Mouse (Mus musculus) cerebellum, adult 9-10 months (tissue): ENCODE measurements around the gene Pus7l.
A peak's percentile ranks its signal among the peaks of the same experiment; 100 is the strongest.

Experiments
- DNase-seq: peaks from one replicate; pipeline ENCODE4 v3.0.0; 2022

Pus7l gene

DNA sequence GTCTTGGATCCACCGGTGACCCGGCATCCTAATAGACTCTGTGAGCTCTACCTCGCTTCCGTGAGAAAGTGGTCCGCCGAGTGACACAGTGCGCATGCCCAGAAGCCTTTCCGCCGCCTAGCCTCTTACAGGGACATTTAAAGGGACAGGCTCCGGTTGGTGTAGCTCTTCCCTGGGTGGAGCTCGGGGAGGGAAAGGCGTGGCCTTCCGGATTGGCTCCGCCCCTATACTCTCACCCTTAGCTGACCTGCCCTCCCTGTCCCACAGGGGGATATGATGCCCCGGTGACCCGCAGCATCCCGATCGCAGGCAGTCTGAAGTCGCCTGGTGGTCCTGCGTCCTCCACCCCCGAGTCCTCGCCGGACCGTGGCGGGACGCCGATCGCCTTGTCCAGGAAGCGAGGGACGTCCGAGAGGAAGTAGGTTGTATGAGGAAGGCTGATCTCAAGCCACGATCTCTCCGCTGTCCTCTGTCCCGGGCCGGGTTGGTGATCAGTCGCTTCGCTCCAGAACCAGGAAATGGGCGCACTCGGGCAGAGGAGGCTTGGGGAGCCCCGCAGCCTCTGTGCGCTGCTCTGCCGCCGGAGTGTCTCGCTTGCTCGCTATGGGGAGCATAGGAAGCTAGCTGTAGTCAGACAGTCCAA, at the start of gene Pus7l, which contains the start of gene Irak4:
Gene Pus7l (minus strand): TSS at position 139 of the 643 bp plus-strand sequence.
Gene Irak4 (plus strand): TSS at position 235 of the 643 bp plus-strand sequence.
- peak; percentile 95 for DNase-seq

- DNase-seq, result no peak
Observed at GRCm38 (mm10) chr15:94591356-94591755, 48.0 kb upstream of the Pus7l start.

DNA sequence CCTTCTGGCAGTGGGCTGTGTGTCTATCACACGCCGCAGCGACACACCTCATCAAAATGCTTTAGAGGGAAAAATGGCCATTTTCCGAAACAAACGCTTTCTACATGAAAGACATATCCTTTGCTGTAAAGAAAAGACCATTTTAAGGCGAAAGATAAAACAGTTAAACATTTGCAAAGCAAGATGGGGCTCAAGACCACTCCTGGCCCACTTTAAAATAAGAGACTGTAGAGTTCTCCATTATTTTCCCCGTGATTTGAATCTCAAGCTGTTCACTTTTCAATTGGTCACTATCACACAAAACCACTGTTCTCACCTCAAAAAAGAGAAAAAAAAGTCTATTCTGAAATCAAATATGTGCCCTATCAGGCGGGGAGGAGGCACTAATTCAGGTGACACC, 46.7 kb upstream of the Pus7l start:
- DNase-seq, result no peak

DNA sequence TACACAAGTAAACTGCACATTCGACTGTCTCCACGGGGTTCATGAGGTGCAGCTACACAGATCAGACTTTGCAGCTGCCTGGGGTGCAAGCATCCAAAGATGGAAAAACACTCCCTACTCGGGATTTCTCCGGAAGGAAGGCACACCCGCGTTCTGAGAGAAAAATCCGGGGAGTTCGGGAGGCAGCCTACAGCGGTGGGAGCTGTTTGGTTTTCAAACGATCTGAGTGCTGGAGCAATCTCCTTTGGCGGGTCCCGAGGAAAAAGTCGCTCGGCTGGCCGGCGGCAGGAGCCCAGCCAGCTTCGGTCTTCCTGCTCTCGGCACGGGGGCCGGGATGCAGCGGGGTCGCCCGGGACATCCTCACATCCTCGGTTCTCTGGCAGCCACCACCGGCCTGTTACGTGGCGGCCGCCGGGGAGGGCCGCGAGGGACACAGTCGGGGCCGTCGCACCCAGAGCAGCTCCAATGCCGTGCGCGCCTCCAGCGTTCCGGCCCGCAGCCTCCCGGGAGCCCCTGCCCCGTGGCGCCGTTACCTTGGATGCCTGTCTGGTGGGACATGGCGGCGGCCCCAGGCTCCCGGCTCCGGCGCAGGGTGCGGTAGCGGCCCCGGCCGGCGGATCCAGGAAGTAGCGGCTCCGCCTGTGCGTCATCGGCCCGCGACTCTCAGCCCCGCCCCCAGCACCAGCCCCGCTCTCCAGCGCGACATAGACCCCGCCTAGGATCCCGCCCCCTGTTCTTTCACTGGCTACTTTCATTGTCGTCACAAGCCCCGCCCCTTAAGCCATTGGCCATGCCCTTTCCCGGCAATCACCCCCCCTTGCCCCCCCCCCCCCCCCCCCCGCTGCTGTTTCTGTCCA, 46.1 kb upstream of the Pus7l start, which contains the start of gene Twf1:
Gene Twf1 (minus strand): TSS at position 671 of the 857 bp plus-strand sequence.
- peak; percentile 98 for DNase-seq

DNA sequence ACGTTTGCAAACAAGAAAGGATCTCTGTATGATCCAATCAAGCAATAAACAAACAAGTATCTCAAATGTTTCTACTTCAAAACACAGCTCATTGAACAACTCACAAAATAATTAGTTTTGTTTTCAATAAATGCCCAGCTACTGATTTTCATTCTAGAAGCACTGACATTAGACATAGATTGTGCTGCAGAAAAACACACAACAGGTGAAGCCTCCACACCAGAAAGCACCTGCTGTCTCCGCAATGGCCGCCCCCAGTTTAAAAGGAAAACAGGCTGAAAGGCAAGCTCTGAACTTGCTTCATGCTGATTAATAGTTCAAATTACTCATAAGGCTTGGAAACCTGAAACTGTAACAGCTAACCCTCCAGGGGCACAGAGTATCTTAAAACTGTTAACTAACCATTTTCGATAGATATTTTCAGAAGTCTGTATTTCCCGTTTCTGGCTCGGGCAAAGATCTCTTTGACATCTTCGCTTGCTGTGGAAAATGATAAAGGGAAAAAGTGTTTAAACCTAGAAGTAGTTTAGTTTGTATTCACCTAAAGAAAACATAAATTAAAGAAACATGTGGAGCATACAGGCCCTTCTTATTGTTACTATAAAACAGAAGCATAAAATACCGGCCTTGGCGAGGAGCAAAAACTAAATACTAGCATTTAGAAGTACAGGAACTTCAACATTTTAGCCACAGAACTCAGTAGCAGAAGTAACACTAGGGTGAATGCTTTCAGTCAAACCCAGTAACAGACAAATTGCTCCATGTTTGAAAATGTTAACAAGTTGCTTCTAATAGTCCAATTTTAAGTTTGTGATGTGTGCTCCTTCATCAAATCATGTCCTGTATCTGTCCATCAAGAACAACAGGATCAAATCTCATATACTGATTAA, 44.7 kb upstream of the Pus7l start:
- DNase-seq, result no peak

DNA sequence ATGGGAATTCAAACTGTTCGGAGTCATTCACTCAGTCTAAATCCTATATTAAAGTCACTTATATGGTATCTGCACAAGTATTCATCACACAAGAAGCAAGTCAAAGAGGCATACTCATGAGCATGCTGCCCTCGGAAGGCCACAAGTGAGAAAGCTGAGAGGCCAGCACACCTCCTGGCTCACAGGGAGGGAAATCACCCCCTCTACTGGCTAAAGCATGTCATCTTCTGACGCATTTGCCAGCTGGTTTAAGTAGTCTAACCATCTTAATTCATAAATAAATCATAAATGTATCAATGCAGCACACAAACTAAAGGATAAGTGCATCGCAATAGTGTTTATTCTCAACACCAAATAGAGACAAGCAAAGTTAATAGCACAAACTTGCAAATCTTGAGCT, 41.4 kb upstream of the Pus7l start:
- no peak for DNase-seq

- no peak for DNase-seq
Observed at GRCm38 (mm10) chr15:94583153-94583552, 39.8 kb upstream of the Pus7l start.

DNA sequence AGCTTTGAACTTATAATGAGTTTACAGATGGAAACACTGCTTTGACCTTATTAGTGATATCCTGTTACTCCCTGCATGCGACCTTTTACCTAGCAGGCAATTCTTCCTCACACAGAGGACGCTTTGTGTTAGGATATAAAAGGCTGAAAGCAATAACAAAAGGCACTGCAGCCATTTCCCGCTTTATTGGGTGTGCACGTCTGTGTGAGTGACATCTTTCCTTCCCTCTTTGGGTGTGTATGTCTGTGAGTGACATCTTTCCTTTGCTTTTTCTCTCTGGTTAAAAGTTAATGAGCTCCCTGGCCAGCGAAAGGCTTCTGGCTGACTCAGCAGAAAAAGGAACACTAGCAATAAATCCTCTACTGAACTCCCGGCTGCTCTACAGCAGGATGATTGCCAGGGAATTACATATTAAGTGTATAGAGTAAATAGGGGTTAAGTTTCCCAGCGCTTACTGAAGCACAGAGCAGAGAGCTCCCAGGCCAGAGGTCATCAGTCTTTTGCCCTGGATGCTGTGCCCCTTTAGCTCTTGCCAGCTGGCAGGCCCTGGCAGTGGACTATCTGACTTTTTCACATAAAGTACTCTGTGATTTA, 38.8 kb upstream of the Pus7l start:
- no peak for DNase-seq

DNA sequence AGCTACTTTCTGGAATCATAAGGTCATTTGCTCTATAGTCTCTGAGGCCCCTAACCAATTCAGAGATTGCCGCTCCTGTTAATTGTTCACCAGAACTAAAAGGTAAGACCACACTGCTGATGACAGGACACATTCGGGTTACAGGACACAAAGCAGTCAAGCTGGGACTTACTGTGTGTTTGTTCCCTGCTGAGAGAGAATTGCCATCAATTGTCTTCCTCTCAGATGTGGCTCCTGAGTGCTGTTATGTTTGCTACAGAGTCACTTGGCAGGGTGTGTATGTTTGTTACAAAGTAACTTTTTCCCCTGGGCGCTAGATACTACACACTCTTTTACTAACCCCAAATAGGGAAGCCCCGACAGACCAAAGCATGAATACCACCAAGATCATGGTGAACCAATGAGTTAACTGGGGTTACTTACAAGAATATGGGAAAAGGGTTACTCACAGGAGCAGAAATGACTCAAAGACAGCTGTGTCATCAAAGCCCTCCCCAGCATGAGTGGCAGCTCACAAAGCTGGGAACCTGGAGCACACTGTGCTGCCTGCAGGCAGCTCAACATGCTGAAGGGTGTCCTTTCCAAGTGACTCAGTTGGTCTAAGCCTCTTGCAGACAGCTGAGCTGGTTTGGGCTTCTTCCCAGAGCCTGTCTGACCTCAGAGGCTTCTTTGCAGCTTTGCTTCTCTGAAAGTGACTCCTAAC, 31.4 kb upstream of the Pus7l start:
- no peak for DNase-seq

- DNase-seq, result no peak
Observed at GRCm38 (mm10) chr15:94572746-94573145, 29.4 kb upstream of the Pus7l start.

DNA sequence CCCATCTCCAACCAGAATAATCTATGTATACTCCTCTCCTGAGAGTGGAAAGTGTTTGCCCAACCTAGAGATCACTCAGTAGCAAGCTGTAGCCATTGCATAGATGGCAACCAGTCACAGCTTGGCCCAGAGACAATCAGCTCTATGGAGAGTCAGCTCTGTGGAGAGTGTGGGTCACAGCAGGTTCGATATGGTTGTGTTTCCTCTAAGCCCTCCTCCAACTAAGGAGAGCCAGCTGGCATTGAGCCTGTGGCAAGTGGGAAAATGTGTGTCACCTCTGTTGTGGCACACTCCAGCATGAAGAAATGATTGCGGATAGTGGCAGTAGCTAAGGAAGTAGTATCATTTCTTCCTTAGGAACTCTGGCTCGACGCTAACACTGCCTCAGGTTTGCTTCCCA, 28.2 kb upstream of the Pus7l start:
- DNase-seq, result no peak

DNA sequence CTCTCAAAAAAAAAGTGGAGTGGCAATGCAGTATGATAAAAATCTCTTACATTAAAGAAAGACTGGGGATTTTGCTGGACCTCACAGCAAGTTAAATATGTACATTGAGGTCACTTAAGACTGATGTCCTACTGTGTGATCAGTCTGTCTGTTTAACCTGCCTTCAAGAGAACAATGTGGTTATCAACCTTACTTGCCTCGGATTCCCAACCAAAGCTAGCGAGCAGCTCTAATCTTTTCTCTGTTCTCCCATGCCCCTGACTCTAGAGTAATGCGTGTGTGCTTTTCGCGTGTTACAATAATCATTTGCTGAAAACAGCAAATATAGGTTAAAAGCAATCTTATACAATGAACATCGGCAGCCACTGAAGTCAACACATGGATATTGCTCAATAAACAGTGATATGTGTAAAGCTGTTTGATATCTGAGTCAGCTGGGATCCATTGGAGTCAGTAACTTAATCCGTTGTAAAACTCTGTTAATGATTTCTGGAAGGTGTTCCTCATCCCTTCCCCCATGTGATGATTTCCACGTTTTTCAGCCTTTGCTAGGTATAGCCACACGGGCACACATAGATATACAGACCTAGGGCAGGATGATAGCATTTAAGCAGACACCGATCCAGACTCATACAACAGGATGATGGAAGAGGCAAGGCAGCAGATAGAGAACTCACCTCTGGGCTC, 25.3 kb upstream of the Pus7l start:
- no peak for DNase-seq

DNA sequence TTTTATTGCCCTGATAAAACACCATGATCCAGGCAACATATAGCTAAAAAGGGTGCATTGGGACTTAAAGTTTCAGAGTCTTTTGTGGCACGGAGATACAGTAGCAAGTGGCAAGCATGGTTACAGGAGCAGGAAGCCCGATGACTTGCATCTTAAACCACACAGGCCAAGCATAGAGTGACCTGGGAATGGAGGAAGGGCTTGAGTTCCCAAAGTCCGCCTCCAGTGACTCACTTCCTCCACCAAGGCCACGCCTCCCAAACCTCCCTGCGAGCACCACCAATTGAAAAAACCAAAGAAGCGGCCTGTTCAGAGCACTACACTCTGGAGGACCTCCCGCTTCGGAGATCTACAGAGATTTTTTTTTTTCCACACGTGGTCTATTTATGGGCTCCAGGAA, 22.5 kb upstream of the Pus7l start:
- no peak for DNase-seq

GRCm38 (mm10) chr15:94564909-94565308, 21.6 kb upstream of the Pus7l start:
- DNase-seq, result no peak

DNA sequence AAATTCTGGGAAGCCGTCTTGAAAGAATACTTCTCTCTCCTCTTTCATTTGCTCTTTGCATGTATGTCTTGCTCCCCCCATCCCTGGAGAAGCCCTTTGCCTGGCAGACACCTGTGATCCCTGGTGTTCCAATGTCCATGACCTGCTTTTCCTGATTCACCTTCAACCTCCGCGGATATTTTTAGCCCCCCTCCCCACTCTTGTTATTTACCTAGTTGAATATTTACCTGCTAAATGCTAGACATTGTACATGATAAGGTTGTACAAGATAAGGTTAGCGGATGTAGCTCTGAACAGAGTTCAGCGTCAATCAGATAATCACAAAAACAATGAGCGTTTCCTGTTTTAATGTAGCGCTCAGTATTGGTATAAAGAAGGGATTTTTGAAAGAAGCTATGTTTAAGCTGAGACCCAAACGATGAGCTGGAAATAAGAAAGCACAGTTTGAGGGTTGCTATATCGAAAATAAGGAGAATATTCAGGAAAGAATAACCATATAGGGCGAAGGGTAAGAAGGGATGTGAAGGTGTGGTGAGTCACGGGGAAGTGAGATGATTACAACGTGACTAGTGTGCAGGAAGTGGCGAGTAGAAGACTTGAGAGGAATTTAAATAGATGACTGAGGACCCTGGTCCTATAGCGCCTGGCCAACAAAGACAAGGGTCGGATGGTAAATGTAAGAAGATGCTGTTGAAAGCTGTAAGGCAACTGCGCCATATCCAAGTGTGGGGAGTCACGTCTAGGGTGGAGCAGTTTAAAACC, 15.7 kb upstream of the Pus7l start:
- DNase-seq, result no peak

GRCm38 (mm10) chr15:94557442-94557841, 14.1 kb upstream of the Pus7l start:
- DNase-seq, result peak; percentile 85

DNA sequence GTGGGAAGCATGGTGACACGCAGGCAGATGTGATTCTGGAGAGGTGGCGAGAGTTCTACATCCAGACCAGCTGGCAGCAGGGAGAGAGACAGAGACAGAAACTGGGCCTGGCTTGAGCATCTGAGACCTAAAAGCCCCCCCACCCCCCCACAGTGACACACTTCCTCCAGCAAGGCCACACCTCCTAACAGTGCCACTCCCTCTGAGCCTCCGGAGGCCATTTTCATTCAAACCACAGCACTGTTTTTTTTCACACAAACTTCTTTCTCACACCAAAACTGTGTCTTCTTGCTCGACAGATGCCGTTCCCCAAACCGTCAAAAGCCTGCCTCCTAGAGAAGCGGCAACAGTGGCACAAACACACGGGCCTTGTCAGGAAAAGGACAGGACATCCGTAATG, 10.2 kb upstream of the Pus7l start:
- no peak for DNase-seq

GRCm38 (mm10) chr15:94544844-94545243, 1.5 kb upstream of the Pus7l start:
- DNase-seq, result no peak

GRCm38 (mm10) chr15:94544052-94544636, 797 bp upstream of the Pus7l start:
- DNase-seq, result no peak
